Mouse (Mus musculus): Measurements from ENCODE around the gene Mustn1.

- TF ChIP-seq CTCF (IDR thresholded peaks at IDR 0.05; ENCODE audit: extremely low read depth, insufficient read depth, insufficient read length, insufficient replicate concordance) (no peak), POLR2A (IDR thresholded peaks at IDR 0.05; ENCODE audit: low read depth, low read length) (no peak)
These were observed 2.7 kb downstream of the Mustn1 start for GRCm38 (mm10) chr14:30881718-30882108.
